Mouse (Mus musculus): Measurements from ENCODE around the gene Ctdspl. TPM values are rescaled to one million over a fixed set of nuclear protein-coding genes. Genes with fewer than 3 reads are reported as not detected.

Ctdspl gene
- polyA plus RNA-seq, 1 experiment: 29.3 TPM

- H3K4me1 ChIP-seq (ENCODE audit: control insufficient read depth, insufficient read depth, insufficient read length, low read length): peaks cover 8% of the 10 kb centered on the region
- no peak overlapping the region for H3K27ac ChIP-seq (ENCODE audit: insufficient read depth, low read depth, low read length)
- H3K4me3 ChIP-seq (ENCODE audit: low read depth, low read length): no peak overlapping the region
- TF ChIP-seq POLR2A (IDR thresholded peaks at IDR 0.05; ENCODE audit: low read depth, low read length) (no peak; the same call in 1 of the 2 replicates), CTCF (IDR thresholded peaks at IDR 0.05; ENCODE audit: extremely low read depth, insufficient read length, insufficient replicate concordance, low read depth, low read length) (no peak)
- no peaks in the 10 kb centered on the region for H3K27me3 ChIP-seq (ENCODE audit: control insufficient read depth, insufficient read depth, low read length)
- WGBS: 45% methylated on average over 11 of the region's 11 CpGs
- H3K36me3 ChIP-seq (ENCODE audit: control insufficient read depth, insufficient read depth, low read length): peaks cover 12% of the 10 kb centered on the region
Observed at GRCm38 (mm10) chr9:119068266-119068665, 142.0 kb downstream of the Ctdspl start.

GRCm38 (mm10) chr9:119070173-119070825, 144.0 kb downstream of the Ctdspl start:
- H3K27me3 ChIP-seq (ENCODE audit: control insufficient read depth, insufficient read depth, low read length): no peaks in the 10 kb centered on the region
- WGBS: 77% methylated on average over 13 of the region's 13 CpGs
- no peak overlapping the region for H3K4me3 ChIP-seq (ENCODE audit: low read depth, low read length)
- peaks cover 24% of the 10 kb centered on the region for H3K36me3 ChIP-seq (ENCODE audit: control insufficient read depth, insufficient read depth, low read length)
- no peak overlapping the region for H3K27ac ChIP-seq (ENCODE audit: insufficient read depth, low read depth, low read length)
- peaks cover 10% of the 10 kb centered on the region for H3K4me1 ChIP-seq (ENCODE audit: control insufficient read depth, insufficient read depth, insufficient read length, low read length)
- TF ChIP-seq POLR2A (IDR thresholded peaks at IDR 0.05; ENCODE audit: low read depth, low read length) (no peak), CTCF (IDR thresholded peaks at IDR 0.05; ENCODE audit: extremely low read depth, insufficient read length, insufficient replicate concordance, low read depth, low read length) (no peak)

- no peak overlapping the region for H3K4me3 ChIP-seq (ENCODE audit: low read depth, low read length)
- H3K27me3 ChIP-seq (ENCODE audit: control insufficient read depth, insufficient read depth, low read length): no peaks in the 10 kb centered on the region
- peaks cover 23% of the 10 kb centered on the region for H3K4me1 ChIP-seq (ENCODE audit: control insufficient read depth, insufficient read depth, insufficient read length, low read length)
- WGBS: 71% methylated on average over 9 of the region's 9 CpGs
- H3K36me3 ChIP-seq (ENCODE audit: control insufficient read depth, insufficient read depth, low read length): peaks cover 24% of the 10 kb centered on the region
- no peak for TF ChIP-seq POLR2A (IDR thresholded peaks at IDR 0.05; ENCODE audit: low read depth, low read length)
- no peak for TF ChIP-seq CTCF (IDR thresholded peaks at IDR 0.05; ENCODE audit: extremely low read depth, insufficient read length, insufficient replicate concordance, low read depth, low read length)
- H3K27ac ChIP-seq (ENCODE audit: insufficient read depth, low read depth, low read length): no peak overlapping the region
Observed at GRCm38 (mm10) chr9:119071786-119072185, 145.5 kb downstream of the Ctdspl start.

- peaks cover 17% of the 10 kb centered on the region for H3K4me1 ChIP-seq (ENCODE audit: control insufficient read depth, insufficient read depth, insufficient read length, low read length)
- H3K27ac ChIP-seq (ENCODE audit: insufficient read depth, low read depth, low read length): no peak overlapping the region
- WGBS: 77% methylated on average over 15 of the region's 15 CpGs
- no peak overlapping the region for H3K4me3 ChIP-seq (ENCODE audit: low read depth, low read length)
- TF ChIP-seq POLR2A (IDR thresholded peaks at IDR 0.05; ENCODE audit: low read depth, low read length) (no peak), CTCF (IDR thresholded peaks at IDR 0.05; ENCODE audit: extremely low read depth, insufficient read length, insufficient replicate concordance, low read depth, low read length) (no peak)
- H3K27me3 ChIP-seq (ENCODE audit: control insufficient read depth, insufficient read depth, low read length): no peaks in the 10 kb centered on the region
- H3K36me3 ChIP-seq (ENCODE audit: control insufficient read depth, insufficient read depth, low read length): peaks cover 24% of the 10 kb centered on the region
Observed at GRCm38 (mm10) chr9:119073184-119073895, 147.1 kb downstream of the Ctdspl start.

DNA sequence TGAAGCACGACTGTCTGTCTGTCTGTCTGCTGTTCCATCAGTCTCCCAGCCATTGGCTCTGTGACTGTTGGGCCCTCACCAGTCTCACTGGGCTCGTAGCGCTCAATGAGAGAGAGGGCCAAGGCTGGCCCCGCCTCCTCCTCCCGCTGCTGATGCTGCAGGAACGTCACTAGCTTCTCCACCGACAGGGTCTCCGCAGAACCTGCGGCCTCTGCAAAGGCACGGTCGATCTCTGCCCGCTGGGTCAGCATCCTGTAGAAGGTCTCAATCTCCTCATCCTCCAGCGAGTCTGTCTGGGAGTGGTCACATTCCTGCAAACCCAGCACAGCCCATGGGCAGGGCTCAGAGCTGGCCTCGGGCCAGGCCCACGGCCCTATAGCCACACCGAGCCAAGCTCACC, 149.4 kb downstream of the Ctdspl start:
- H3K36me3 ChIP-seq (ENCODE audit: control insufficient read depth, insufficient read depth, low read length): peaks cover 27% of the 10 kb centered on the region
- no peaks in the 10 kb centered on the region for H3K27me3 ChIP-seq (ENCODE audit: control insufficient read depth, insufficient read depth, low read length)
- WGBS: 56% methylated on average over 16 of the region's 16 CpGs
- TF ChIP-seq CTCF (IDR thresholded peaks at IDR 0.05; ENCODE audit: extremely low read depth, insufficient read length, insufficient replicate concordance, low read depth, low read length): no peak
- no peak for TF ChIP-seq POLR2A (IDR thresholded peaks at IDR 0.05; ENCODE audit: low read depth, low read length)
- H3K4me1 ChIP-seq (ENCODE audit: control insufficient read depth, insufficient read depth, insufficient read length, low read length): peaks cover 26% of the 10 kb centered on the region
- no peak overlapping the region for H3K4me3 ChIP-seq (ENCODE audit: low read depth, low read length)
- peak overlapping the region; percentile 69 for H3K27ac ChIP-seq (ENCODE audit: insufficient read depth, low read depth, low read length)

- Histone ChIP-seq H3K27me3 (ENCODE audit: control insufficient read depth, insufficient read depth, low read length) (no peaks in the 10 kb centered on the region), H3K4me1 (ENCODE audit: control insufficient read depth, insufficient read depth, insufficient read length, low read length) (peaks cover 49% of the 10 kb centered on the region), H3K4me3 (ENCODE audit: low read depth, low read length) (no peak overlapping the region), H3K36me3 (ENCODE audit: control insufficient read depth, insufficient read depth, low read length) (peaks cover 5% of the 10 kb centered on the region; the same call in 1 of the 2 replicates), H3K27ac (ENCODE audit: insufficient read depth, low read depth, low read length) (peak overlapping the region; percentile 95)
- WGBS: 33% methylated on average over 5 of the region's 5 CpGs
- TF ChIP-seq CTCF (IDR thresholded peaks at IDR 0.05; ENCODE audit: extremely low read depth, insufficient read length, insufficient replicate concordance, low read depth, low read length) (no peak), POLR2A (IDR thresholded peaks at IDR 0.05; ENCODE audit: low read depth, low read length) (no peak)
Observed at GRCm38 (mm10) chr9:119080040-119080675, 153.9 kb downstream of the Ctdspl start.

DNA sequence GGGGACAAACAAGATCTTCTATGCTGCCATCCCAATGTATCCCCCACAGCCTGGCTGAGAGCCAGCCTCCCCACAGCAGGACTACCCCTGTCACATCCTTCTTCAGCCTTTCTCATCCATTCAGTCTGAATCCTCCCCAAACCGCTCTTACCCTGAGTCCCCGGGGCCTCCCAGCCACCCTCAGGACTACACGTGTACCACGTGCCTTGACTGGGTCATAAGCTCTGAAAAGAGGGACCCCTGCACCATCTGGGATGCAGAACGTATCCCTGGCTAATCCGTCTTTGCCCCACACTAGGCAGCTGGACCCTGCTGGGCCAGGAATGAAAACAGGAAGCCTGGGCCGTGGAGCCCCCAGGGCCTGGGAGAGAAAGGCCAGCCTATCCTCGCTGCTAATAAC, 155.8 kb downstream of the Ctdspl start:
- WGBS: 86% methylated on average over 8 of the region's 8 CpGs
- H3K27ac ChIP-seq (ENCODE audit: insufficient read depth, low read depth, low read length): no peak overlapping the region
- H3K36me3 ChIP-seq (ENCODE audit: control insufficient read depth, insufficient read depth, low read length): peaks cover 5% of the 10 kb centered on the region; the same call in 1 of the 2 replicates
- H3K27me3 ChIP-seq (ENCODE audit: control insufficient read depth, insufficient read depth, low read length): no peaks in the 10 kb centered on the region
- H3K4me1 ChIP-seq (ENCODE audit: control insufficient read depth, insufficient read depth, insufficient read length, low read length): peaks cover 43% of the 10 kb centered on the region
- no peak overlapping the region for H3K4me3 ChIP-seq (ENCODE audit: low read depth, low read length)
- TF ChIP-seq POLR2A (IDR thresholded peaks at IDR 0.05; ENCODE audit: low read depth, low read length) (no peak), CTCF (IDR thresholded peaks at IDR 0.05; ENCODE audit: extremely low read depth, insufficient read length, insufficient replicate concordance, low read depth, low read length) (no peak)

Measured in small intestine, adult 2 months (tissue).